In genomic region chr15:31660844-31661243, GRCm38 (mm10) we compare ENCODE assay signal across 20 mouse cellular contexts. TPM values are rescaled to one million over a fixed set of nuclear protein-coding genes. Genes with fewer than 3 reads are reported as not detected.
DNase-seq lines count a peak whose midpoint lies in the region; ATAC-seq lines count a peak whose summit lies in the region.
"Had no signal": no experiment of that assay in that cellular context is flagged by ENCODE, and none has a peak within 500 bp of the region (broad histone marks: within the 10 kb centered on the region; RNA-seq: fewer than 3 reads in every experiment).

No protein-coding gene starts in this region.

- 0 out of 2 replicates have a peak, but pooled peaks cover 7% of the 10 kb centered on the region for H3K4me1 ChIP-seq in hindbrain, embryonic 13.5 days (replicated peaks)
- no peaks in the 10 kb centered on the region for H3K4me1 ChIP-seq in hindbrain, embryonic 11.5 days (replicated peaks; ENCODE audit: control insufficient read depth, insufficient read depth, low read length)
- no peaks in the 10 kb centered on the region for H3K4me1 ChIP-seq in midbrain, embryonic 15.5 days
- H3K4me1 ChIP-seq in midbrain, embryonic 13.5 days (replicated peaks): peaks cover 3% of the 10 kb centered on the region; the same call in 1 of the 2 replicates
- no peaks in the 10 kb centered on the region for H3K4me1 ChIP-seq in hindbrain, embryonic 16.5 days (ENCODE audit: control insufficient read depth, insufficient read depth, low read depth, low read length)
- H3K4me1 ChIP-seq: embryonic facial prominence, embryonic 12.5 days had no signal

- H3K36me3 ChIP-seq in hindbrain, embryonic 13.5 days: no peaks in the 10 kb centered on the region
- H3K36me3 ChIP-seq in hindbrain, embryonic 11.5 days (ENCODE audit: control insufficient read depth, insufficient read depth, low read length): no peaks in the 10 kb centered on the region
- no peaks in the 10 kb centered on the region for H3K36me3 ChIP-seq in midbrain, embryonic 15.5 days (replicated peaks)
- no peaks in the 10 kb centered on the region for H3K36me3 ChIP-seq in midbrain, embryonic 13.5 days
- no peaks in the 10 kb centered on the region for H3K36me3 ChIP-seq in hindbrain, embryonic 16.5 days (ENCODE audit: control insufficient read depth, insufficient read depth, low read length)
- H3K36me3 ChIP-seq: embryonic facial prominence, embryonic 12.5 days; forebrain, embryonic 12.5 days had no signal

- H3K9ac ChIP-seq in hindbrain, embryonic 13.5 days: no peak overlapping the region
- H3K9ac ChIP-seq in hindbrain, embryonic 11.5 days (ENCODE audit: low read depth, low read length): no peak overlapping the region
- no peak overlapping the region for H3K9ac ChIP-seq in midbrain, embryonic 15.5 days
- no peak overlapping the region for H3K9ac ChIP-seq in midbrain, embryonic 13.5 days (replicated peaks)
- no peak overlapping the region for H3K9ac ChIP-seq in hindbrain, embryonic 16.5 days (ENCODE audit: low read depth, low read length)
- H3K9ac ChIP-seq: embryonic facial prominence, embryonic 12.5 days; forebrain, embryonic 12.5 days had no signal

- no peak overlapping the region for H3K4me3 ChIP-seq in hindbrain, embryonic 13.5 days
- H3K4me3 ChIP-seq in hindbrain, embryonic 11.5 days (ENCODE audit: low read depth, low read length): no peak overlapping the region
- H3K4me3 ChIP-seq in midbrain, embryonic 15.5 days: no peak overlapping the region
- H3K4me3 ChIP-seq in midbrain, embryonic 13.5 days (replicated peaks): no peak overlapping the region
- no peak overlapping the region for H3K4me3 ChIP-seq in hindbrain, embryonic 16.5 days (ENCODE audit: low read length)
- H3K4me3 ChIP-seq: embryonic facial prominence, embryonic 12.5 days; erythroblast, embryonic 14.5 days; forebrain, embryonic 12.5 days; gastrocnemius, adult 2 months; myocyte had no signal

- DNase-seq in hindbrain, embryonic 11.5 days (ENCODE audit: low spot score): no peak
- no peak for DNase-seq in urinary bladder, postnatal 36 days (ENCODE audit: low spot score in 2 of 2)
- no peak for DNase-seq in layer of hippocampus, adult 9-10 months (ENCODE audit: low spot score)
- DNase-seq: adrenal gland, postnatal 25 days; cerebellum, postnatal 10 days; gastrocnemius, adult 2 months; kidney, adult 2 months; right cerebral cortex, postnatal 14 days; thymus, adult 2 months had no signal

- no peak overlapping the region for H3K4me2 ChIP-seq in hindbrain, embryonic 13.5 days
- no peak overlapping the region for H3K4me2 ChIP-seq in hindbrain, embryonic 11.5 days (replicated peaks; ENCODE audit: low read depth, low read length)
- H3K4me2 ChIP-seq in midbrain, embryonic 15.5 days: no peak overlapping the region
- no peak overlapping the region for H3K4me2 ChIP-seq in midbrain, embryonic 13.5 days (replicated peaks)
- H3K4me2 ChIP-seq in hindbrain, embryonic 16.5 days (ENCODE audit: low read length): no peak overlapping the region
- H3K4me2 ChIP-seq: embryonic facial prominence, embryonic 12.5 days; forebrain, embryonic 12.5 days had no signal

- WGBS in hindbrain, embryonic 13.5 days: 64% methylated on average over 9 of the region's 9 CpGs
- 85% methylated on average over 9 of the region's 9 CpGs for WGBS in hindbrain, embryonic 11.5 days
- WGBS in midbrain, embryonic 15.5 days: 72% methylated on average over 9 of the region's 9 CpGs
- WGBS in midbrain, embryonic 13.5 days: 82% methylated on average over 9 of the region's 9 CpGs
- WGBS in hindbrain, embryonic 16.5 days: 51% methylated on average over 9 of the region's 9 CpGs

- peak overlapping the region; percentile 66 for H3K27ac ChIP-seq in hindbrain, embryonic 13.5 days
- H3K27ac ChIP-seq in hindbrain, embryonic 11.5 days (ENCODE audit: low read depth, low read length): no peak overlapping the region
- 0 out of 2 replicates have a peak overlapping the region, but pooled peaks have one; percentile 54 for H3K27ac ChIP-seq in midbrain, embryonic 15.5 days
- H3K27ac ChIP-seq in midbrain, embryonic 13.5 days: no peak overlapping the region
- H3K27ac ChIP-seq in hindbrain, embryonic 16.5 days (ENCODE audit: low read depth, low read length): no peak overlapping the region
- H3K27ac ChIP-seq: embryonic facial prominence, embryonic 12.5 days; forebrain, embryonic 12.5 days; gastrocnemius, adult 2 months; macrophage; stomach, postnatal 0 days had no signal

- H3K9me3 ChIP-seq in hindbrain, embryonic 13.5 days: no peaks in the 10 kb centered on the region
- no peaks in the 10 kb centered on the region for H3K9me3 ChIP-seq in hindbrain, embryonic 11.5 days (ENCODE audit: control insufficient read depth, low read length)
- no peaks in the 10 kb centered on the region for H3K9me3 ChIP-seq in midbrain, embryonic 15.5 days
- H3K9me3 ChIP-seq in midbrain, embryonic 13.5 days: no peaks in the 10 kb centered on the region
- no peaks in the 10 kb centered on the region for H3K9me3 ChIP-seq in hindbrain, embryonic 16.5 days (ENCODE audit: control insufficient read depth, low read length)
- H3K9me3 ChIP-seq: embryonic facial prominence, embryonic 12.5 days; forebrain, embryonic 12.5 days had no signal

- ATAC-seq in hindbrain, embryonic 13.5 days (ENCODE audit: low FRiP score): 0 out of 2 replicates have a peak, but pooled peaks have one; percentile 44
- ATAC-seq in hindbrain, embryonic 11.5 days (ENCODE audit: low FRiP score): no peak
- no peak for ATAC-seq in midbrain, embryonic 15.5 days (replicated peaks)
- no peak for ATAC-seq in midbrain, embryonic 13.5 days
- ATAC-seq in hindbrain, embryonic 16.5 days: peak; percentile 72
- ATAC-seq: inflammation-experienced regulatory T-cells, adult 6 months had no signal

- H3K27me3 ChIP-seq in hindbrain, embryonic 13.5 days: no peaks in the 10 kb centered on the region
- H3K27me3 ChIP-seq in hindbrain, embryonic 11.5 days (ENCODE audit: control insufficient read depth, insufficient read depth, low read length): no peaks in the 10 kb centered on the region
- H3K27me3 ChIP-seq in midbrain, embryonic 15.5 days (replicated peaks): no peaks in the 10 kb centered on the region
- no peaks in the 10 kb centered on the region for H3K27me3 ChIP-seq in midbrain, embryonic 13.5 days
- no peaks in the 10 kb centered on the region for H3K27me3 ChIP-seq in hindbrain, embryonic 16.5 days (replicated peaks; ENCODE audit: control insufficient read depth, insufficient read depth, low read length)
- H3K27me3 ChIP-seq: embryonic facial prominence, embryonic 12.5 days; forebrain, embryonic 12.5 days had no signal

RNA-seq across cellular contexts. Expression of gene Fam173b, which starts 59.2 kb away (rescaled TPM):
- 11.2 and 11.5 TPM in 2 replicates for polyA plus RNA-seq in hindbrain, embryonic 13.5 days (2015; fragmentation: Nextera tagmentation; extraction: Ambion mirVana)
- polyA plus RNA-seq in hindbrain, embryonic 11.5 days (2014; fragmentation: Nextera tagmentation; extraction: Ambion mirVana): 14.7 and 15.6 TPM in 2 replicates
- 9.2 and 10.6 TPM in 2 replicates for polyA plus RNA-seq in midbrain, embryonic 15.5 days (2015; fragmentation: Nextera tagmentation; extraction: Ambion mirVana)
- 11.0 and 11.6 TPM in 2 replicates for polyA plus RNA-seq in midbrain, embryonic 13.5 days (2015; fragmentation: Nextera tagmentation; extraction: Ambion mirVana)
- 11.0 TPM in 2 replicates for polyA plus RNA-seq in hindbrain, embryonic 16.5 days (2015; fragmentation: Nextera tagmentation; extraction: Ambion mirVana)

RNA-seq across cellular contexts. Expression of gene Cct5, which starts 59.2 kb away (rescaled TPM):
- 509 and 525 TPM in 2 replicates for polyA plus RNA-seq in hindbrain, embryonic 13.5 days (2015; fragmentation: Nextera tagmentation; extraction: Ambion mirVana)
- 721 and 746 TPM in 2 replicates for polyA plus RNA-seq in hindbrain, embryonic 11.5 days (2014; fragmentation: Nextera tagmentation; extraction: Ambion mirVana)
- polyA plus RNA-seq in midbrain, embryonic 15.5 days (2015; fragmentation: Nextera tagmentation; extraction: Ambion mirVana): 484 and 504 TPM in 2 replicates
- 540 and 561 TPM in 2 replicates for polyA plus RNA-seq in midbrain, embryonic 13.5 days (2015; fragmentation: Nextera tagmentation; extraction: Ambion mirVana)
- polyA plus RNA-seq in hindbrain, embryonic 16.5 days (2015; fragmentation: Nextera tagmentation; extraction: Ambion mirVana): 484 and 486 TPM in 2 replicates

Comparison
In these comparisons a context has a peak if more than half of its experiments do, and no peak if none do; other contexts are left out.
1. ATAC-seq: peak in hindbrain, embryonic 13.5 days (single experiment) and hindbrain, embryonic 16.5 days (single experiment); none in hindbrain, embryonic 11.5 days (single experiment), midbrain, embryonic 15.5 days (single experiment) and midbrain, embryonic 13.5 days (single experiment).
2. H3K27ac ChIP-seq: peak in hindbrain, embryonic 13.5 days (single experiment) and midbrain, embryonic 15.5 days (single experiment); none in hindbrain, embryonic 11.5 days (single experiment), midbrain, embryonic 13.5 days (single experiment) and hindbrain, embryonic 16.5 days (single experiment).